ENCODE assay signal across 8 mouse cellular contexts in genomic region chr2:90474593-90475405, GRCm38 (mm10).
DNase-seq lines count a peak whose midpoint lies in the region; ATAC-seq and TF ChIP-seq lines count a peak whose summit lies in the region.

No protein-coding gene starts in this region.

- H3K9me3 ChIP-seq in heart, embryonic 10.5 days: no peaks in the 10 kb centered on the region
- H3K9me3 ChIP-seq in kidney, embryonic 14.5 days (ENCODE audit: control insufficient read depth, low read length): no peaks in the 10 kb centered on the region
- H3K9me3 ChIP-seq in limb, embryonic 14.5 days (ENCODE audit: control insufficient read depth, low read length): no peaks in the 10 kb centered on the region
- no peaks in the 10 kb centered on the region for H3K9me3 ChIP-seq in midbrain, postnatal 0 days (ENCODE audit: low read length)

- peak overlapping the region; percentile 31 for H3K4me2 ChIP-seq in kidney, embryonic 14.5 days (replicated peaks; ENCODE audit: low read depth, low read length)
- H3K4me2 ChIP-seq in limb, embryonic 14.5 days (replicated peaks; ENCODE audit: low read depth, low read length, severe bottlenecking): peak overlapping the region; percentile 58
- H3K4me2 ChIP-seq in midbrain, postnatal 0 days (ENCODE audit: low read depth, low read length, poor library complexity, severe bottlenecking): peak overlapping the region; percentile 50

- H3K27ac ChIP-seq in embryonic fibroblast, embryonic 13.5 days (ENCODE audit: insufficient read depth, low read length): no peak overlapping the region
- peak overlapping the region; percentile 69; the same call in 1 of the 2 replicates for H3K27ac ChIP-seq in heart, embryonic 10.5 days
- peak overlapping the region; percentile 70; the same call in 1 of the 2 replicates for H3K27ac ChIP-seq in kidney, embryonic 14.5 days (ENCODE audit: low read depth, low read length)
- H3K27ac ChIP-seq in limb, embryonic 14.5 days (replicated peaks; ENCODE audit: low read depth, low read length): no peak overlapping the region
- peak overlapping the region; percentile 52; the same call in 1 of the 2 replicates for H3K27ac ChIP-seq in midbrain, postnatal 0 days (ENCODE audit: low read depth, low read length)

- peak; percentile 87 for DNase-seq in CD4-positive helper T cell, adult 2 months (ENCODE audit: low read depth, low spot score)
- DNase-seq in brain, adult 2 months (ENCODE audit: low read depth, low spot score): peak; percentile 96
- DNase-seq in heart, embryonic 10.5 days (ENCODE audit: low spot score): peak; percentile 82
- DNase-seq in limb, embryonic 14.5 days (ENCODE audit: low spot score): peak; percentile 78
- DNase-seq in midbrain, postnatal 0 days (ENCODE audit: low spot score): peak; percentile 94
- DNase-seq in spleen, postnatal 10 days (ENCODE audit: low spot score in 2 of 2): peak; percentile 81 to 91

- H3K36me3 ChIP-seq in heart, embryonic 10.5 days: no peaks in the 10 kb centered on the region
- H3K36me3 ChIP-seq in kidney, embryonic 14.5 days (ENCODE audit: control insufficient read depth, insufficient read depth, low read length): no peaks in the 10 kb centered on the region
- H3K36me3 ChIP-seq in limb, embryonic 14.5 days (ENCODE audit: control insufficient read depth, insufficient read depth, low read length): no peaks in the 10 kb centered on the region
- H3K36me3 ChIP-seq in midbrain, postnatal 0 days (ENCODE audit: insufficient read depth, low read length): no peaks in the 10 kb centered on the region

- H3K4me3 ChIP-seq in embryonic fibroblast, embryonic 13.5 days (ENCODE audit: insufficient read depth, low read length): peak overlapping the region; percentile 7; the same call in 1 of the 2 replicates
- H3K4me3 ChIP-seq in heart, embryonic 10.5 days: peak overlapping the region; percentile 53
- peak overlapping the region; percentile 9; the same call in 1 of the 2 replicates for H3K4me3 ChIP-seq in kidney, embryonic 14.5 days (ENCODE audit: low read length)
- H3K4me3 ChIP-seq in limb, embryonic 14.5 days (replicated peaks; ENCODE audit: low read length): peak overlapping the region; percentile 30
- H3K4me3 ChIP-seq in midbrain, postnatal 0 days (ENCODE audit: low read depth, low read length): peak overlapping the region; percentile 18; the same call in 1 of the 2 replicates

- no peaks in the 10 kb centered on the region for H3K4me1 ChIP-seq in embryonic fibroblast, embryonic 13.5 days (ENCODE audit: control insufficient read depth, insufficient read depth, low read length)
- peaks cover 30% of the 10 kb centered on the region for H3K4me1 ChIP-seq in heart, embryonic 10.5 days
- H3K4me1 ChIP-seq in kidney, embryonic 14.5 days (ENCODE audit: control insufficient read depth, insufficient read depth, low read length): peaks cover 4% of the 10 kb centered on the region; the same call in 1 of the 2 replicates
- H3K4me1 ChIP-seq in limb, embryonic 14.5 days (ENCODE audit: control insufficient read depth, insufficient read depth, low read length): 0 out of 2 replicates have a peak, but pooled peaks cover 4% of the 10 kb centered on the region
- no peaks in the 10 kb centered on the region for H3K4me1 ChIP-seq in midbrain, postnatal 0 days (ENCODE audit: insufficient read depth, low read length)

- H3K9ac ChIP-seq in kidney, embryonic 14.5 days (ENCODE audit: low read depth, low read length): no peak overlapping the region
- H3K9ac ChIP-seq in limb, embryonic 14.5 days (ENCODE audit: low read depth, low read length, severe bottlenecking): peak overlapping the region; percentile 44
- H3K9ac ChIP-seq in midbrain, postnatal 0 days (replicated peaks; ENCODE audit: low read length, poor library complexity, severe bottlenecking): no peak overlapping the region

- 0 out of 2 replicates have a peak, but pooled peaks cover 4% of the 10 kb centered on the region for H3K27me3 ChIP-seq in heart, embryonic 10.5 days (ENCODE audit: insufficient read depth, poor library complexity, severe bottlenecking)
- H3K27me3 ChIP-seq in kidney, embryonic 14.5 days (ENCODE audit: control insufficient read depth, insufficient read depth, low read length): no peaks in the 10 kb centered on the region
- no peaks in the 10 kb centered on the region for H3K27me3 ChIP-seq in limb, embryonic 14.5 days (ENCODE audit: control insufficient read depth, insufficient read depth, low read length)
- no peaks in the 10 kb centered on the region for H3K27me3 ChIP-seq in midbrain, postnatal 0 days (ENCODE audit: insufficient read depth, low read length)

- 2% methylated on average over 11 of the region's 11 CpGs for WGBS in heart, embryonic 10.5 days
- 3% methylated on average over 11 of the region's 11 CpGs for WGBS in kidney, embryonic 14.5 days
- 5% methylated on average over 11 of the region's 11 CpGs for WGBS in limb, embryonic 14.5 days
- 4% methylated on average over 11 of the region's 11 CpGs for WGBS in midbrain, postnatal 0 days

- peak; percentile 92 for ATAC-seq in kidney, embryonic 14.5 days (ENCODE audit: low FRiP score, low TSS enrichment)
- peak; percentile 71 for ATAC-seq in limb, embryonic 14.5 days (ENCODE audit: low FRiP score, low read depth)
- peak; percentile 88 for ATAC-seq in midbrain, postnatal 0 days (ENCODE audit: low FRiP score)

- TF ChIP-seq CTCF in embryonic fibroblast, embryonic 13.5 days (IDR thresholded peaks at IDR 0.05; ENCODE audit: borderline replicate concordance, insufficient read depth, low read length): peak; percentile 50; the same call in 1 of the 2 replicates
- peak; percentile 95 for TF ChIP-seq CTCF in midbrain, postnatal 0 days (IDR thresholded peaks at IDR 0.05)

- no peak for TF ChIP-seq POLR2A in embryonic fibroblast, embryonic 13.5 days (IDR thresholded peaks at IDR 0.05; ENCODE audit: low read depth, low read length)
- 0 out of 2 replicates have a peak, but pooled peaks have one; percentile 27 for TF ChIP-seq POLR2A in limb, embryonic 14.5 days (IDR thresholded peaks at IDR 0.05; ENCODE audit: borderline replicate concordance, extremely low read depth, insufficient read depth, insufficient read length)

Comparison
In these comparisons a context has a peak if more than half of its experiments do, and no peak if none do; other contexts are left out.
1. H3K27ac ChIP-seq: peak in heart, embryonic 10.5 days (single experiment), kidney, embryonic 14.5 days (single experiment) and midbrain, postnatal 0 days (single experiment); none in embryonic fibroblast, embryonic 13.5 days (single experiment) and limb, embryonic 14.5 days (single experiment).
2. Peak in every context shown above with its lines, with median percentiles within 50 percentile points of each other: DNase-seq, H3K4me3 ChIP-seq, ATAC-seq and H3K4me2 ChIP-seq.